Comparison of ENCODE assay signal across 10 mouse cellular contexts in the genomic region with DNA sequence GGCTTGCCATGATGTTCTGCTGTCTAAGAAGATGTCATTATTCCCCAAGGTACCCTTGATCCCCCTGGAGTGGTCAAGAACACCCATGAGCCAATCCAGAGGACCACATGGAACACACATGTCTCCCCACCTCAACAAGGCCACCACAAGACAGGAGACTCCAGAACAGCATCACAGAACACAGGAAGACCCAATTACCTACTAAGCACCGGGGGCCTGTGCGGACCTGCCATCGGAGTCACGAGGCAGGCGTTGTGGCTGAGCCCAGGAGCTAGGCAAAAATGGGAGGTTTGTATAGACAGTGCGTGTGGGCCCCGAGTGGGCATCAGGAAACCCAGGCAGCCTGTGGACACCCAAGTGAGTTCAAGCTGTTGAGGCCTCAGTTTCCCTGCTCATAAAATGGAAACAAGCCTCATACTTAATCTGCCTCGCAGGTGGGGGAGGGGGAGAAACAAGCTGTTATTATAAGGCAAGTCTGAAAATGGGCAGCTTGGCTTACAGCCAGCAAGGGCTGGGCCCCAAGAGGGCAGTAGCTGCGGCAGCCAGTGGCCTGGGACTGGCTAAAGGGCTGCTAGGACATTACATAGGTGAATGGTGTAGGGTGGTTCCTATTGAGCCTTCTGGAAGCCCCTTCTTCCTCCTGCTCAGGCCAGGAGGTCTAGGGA. TPM values are rescaled to one million over a fixed set of nuclear protein-coding genes. Genes with fewer than 3 reads are reported as not detected.
DNase-seq lines count a peak whose midpoint lies in the region; ATAC-seq and TF ChIP-seq lines count a peak whose summit lies in the region.
"Had no signal": no experiment of that assay in that cellular context is flagged by ENCODE, and none has a peak within 500 bp of the region (broad histone marks: within the 10 kb centered on the region; RNA-seq: fewer than 3 reads in every experiment).

No protein-coding gene starts in this region.

- no peak overlapping the region for H3K9ac ChIP-seq in kidney, embryonic 14.5 days (ENCODE audit: low read depth, low read length)
- no peak overlapping the region for H3K9ac ChIP-seq in liver, embryonic 12.5 days
- H3K9ac ChIP-seq in forebrain, embryonic 14.5 days (ENCODE audit: low read length) = no peak overlapping the region

- no peak overlapping the region for H3K4me2 ChIP-seq in kidney, embryonic 14.5 days (replicated peaks; ENCODE audit: low read depth, low read length)
- H3K4me2 ChIP-seq in liver, embryonic 12.5 days = peak overlapping the region; percentile 98
- H3K4me2 ChIP-seq in forebrain, embryonic 14.5 days (ENCODE audit: low read length) = no peak overlapping the region

- no peak overlapping the region for H3K4me3 ChIP-seq in kidney, embryonic 14.5 days (ENCODE audit: low read length)
- H3K4me3 ChIP-seq in E14TG2a.4 (replicated peaks; ENCODE audit: low read length) = peak overlapping the region; percentile 86
- no peak overlapping the region for H3K4me3 ChIP-seq in liver, embryonic 12.5 days
- H3K4me3 ChIP-seq in forebrain, embryonic 14.5 days (ENCODE audit: low read depth, low read length) = no peak overlapping the region
- H3K4me3 ChIP-seq: midbrain, embryonic 12.5 days had no signal

- ATAC-seq in kidney, embryonic 14.5 days (ENCODE audit: low FRiP score, low TSS enrichment) = no peak
- ATAC-seq in liver, embryonic 12.5 days = no peak
- ATAC-seq in forebrain, embryonic 14.5 days = no peak

- no peak for TF ChIP-seq CTCF in E14TG2a.4 (conservative IDR thresholded peaks at IDR 0.05; ENCODE audit: low read length)

- 78% methylated on average over 9 of the region's 9 CpGs for WGBS in kidney, embryonic 14.5 days
- WGBS in liver, embryonic 12.5 days (ENCODE audit: insufficient replicate concordance) = 76% methylated on average over 9 of the region's 9 CpGs
- 77% methylated on average over 9 of the region's 9 CpGs for WGBS in forebrain, embryonic 14.5 days

- intact Hi-C loops in heart, postnatal 10 days (cut with DNase I) = no loop called here

- H3K4me1 ChIP-seq in kidney, embryonic 14.5 days (ENCODE audit: control insufficient read depth, insufficient read depth, low read length) = peaks cover 8% of the 10 kb centered on the region; the same call in 1 of the 2 replicates
- H3K4me1 ChIP-seq in E14TG2a.4 (replicated peaks; ENCODE audit: low read depth, low read length) = peaks cover 83% of the 10 kb centered on the region
- H3K4me1 ChIP-seq in liver, embryonic 12.5 days = peaks cover 39% of the 10 kb centered on the region
- H3K4me1 ChIP-seq in forebrain, embryonic 14.5 days (ENCODE audit: control insufficient read depth, insufficient read depth, low read length) = no peaks in the 10 kb centered on the region

- no peak overlapping the region for H3K27ac ChIP-seq in kidney, embryonic 14.5 days (ENCODE audit: low read depth, low read length)
- no peak overlapping the region for H3K27ac ChIP-seq in liver, embryonic 12.5 days
- no peak overlapping the region for H3K27ac ChIP-seq in forebrain, embryonic 14.5 days (ENCODE audit: low read depth, low read length)
- H3K27ac ChIP-seq: midbrain, embryonic 12.5 days had no signal

- DNase-seq in kidney, adult 11 months = peak; percentile 68
- DNase-seq in cerebellum, postnatal 36 days = peak; percentile 51 to 60
- no peak for DNase-seq in frontal cortex, postnatal 25 days (ENCODE audit: low spot score in 2 of 2)
- DNase-seq in forebrain, embryonic 14.5 days (ENCODE audit: low spot score) = no peak
- no peak for DNase-seq in heart, postnatal 10 days

- H3K9me3 ChIP-seq in kidney, embryonic 14.5 days (ENCODE audit: control insufficient read depth, low read length) = no peaks in the 10 kb centered on the region
- H3K9me3 ChIP-seq in E14TG2a.4 (ENCODE audit: low read length) = no peaks in the 10 kb centered on the region
- no peaks in the 10 kb centered on the region for H3K9me3 ChIP-seq in liver, embryonic 12.5 days (replicated peaks)
- no peaks in the 10 kb centered on the region for H3K9me3 ChIP-seq in forebrain, embryonic 14.5 days (replicated peaks; ENCODE audit: control insufficient read depth, low read length)
- H3K9me3 ChIP-seq: G1E; midbrain, embryonic 12.5 days had no signal

- no peaks in the 10 kb centered on the region for H3K36me3 ChIP-seq in kidney, embryonic 14.5 days (ENCODE audit: control insufficient read depth, insufficient read depth, low read length)
- peaks cover 20% of the 10 kb centered on the region for H3K36me3 ChIP-seq in E14TG2a.4 (ENCODE audit: insufficient read depth, low read length)
- H3K36me3 ChIP-seq in liver, embryonic 12.5 days = no peaks in the 10 kb centered on the region
- H3K36me3 ChIP-seq in forebrain, embryonic 14.5 days (ENCODE audit: control insufficient read depth, insufficient read depth, low read length) = no peaks in the 10 kb centered on the region
- H3K36me3 ChIP-seq: G1E; midbrain, embryonic 12.5 days had no signal

- H3K27me3 ChIP-seq in kidney, embryonic 14.5 days (ENCODE audit: control insufficient read depth, insufficient read depth, low read length) = peaks cover 32% of the 10 kb centered on the region
- peaks cover 19% of the 10 kb centered on the region for H3K27me3 ChIP-seq in E14TG2a.4 (ENCODE audit: insufficient read depth, low read length)
- H3K27me3 ChIP-seq in liver, embryonic 12.5 days (replicated peaks) = peaks cover 34% of the 10 kb centered on the region
- H3K27me3 ChIP-seq in forebrain, embryonic 14.5 days (replicated peaks; ENCODE audit: control insufficient read depth, insufficient read depth, low read length) = peaks cover 24% of the 10 kb centered on the region

RNA-seq across cellular contexts. Expression of a gene that starts 2.0 kb away (rescaled TPM):
- 0.89 and 1.2 TPM in 2 replicates for polyA plus RNA-seq in kidney, embryonic 14.5 days (2014; fragmentation: Nextera tagmentation; extraction: Ambion mirVana)
- polyA plus RNA-seq in liver, embryonic 12.5 days (2016; fragmentation: Nextera tagmentation; extraction: Ambion mirVana) = 6.7 and 7.3 TPM in 2 replicates
- 12.8 and 21.6 TPM in 2 replicates for polyA plus RNA-seq in forebrain, embryonic 14.5 days (2014; fragmentation: Nextera tagmentation; extraction: Ambion mirVana)
- total RNA-seq in heart, postnatal 10 days (2021) = 1 to 10 TPM; 1.6 to 1.8 TPM

RNA-seq across cellular contexts. Expression of a gene that starts 27.8 kb away (rescaled TPM):
- polyA plus RNA-seq in kidney, embryonic 14.5 days (2014; fragmentation: Nextera tagmentation; extraction: Ambion mirVana) = 105 and 119 TPM in 2 replicates
- 72.3 and 73.8 TPM in 2 replicates for polyA plus RNA-seq in liver, embryonic 12.5 days (2016; fragmentation: Nextera tagmentation; extraction: Ambion mirVana)
- polyA plus RNA-seq in forebrain, embryonic 14.5 days (2014; fragmentation: Nextera tagmentation; extraction: Ambion mirVana) = 127 and 155 TPM in 2 replicates
- total RNA-seq in heart, postnatal 10 days (2021) = 10 to 100 TPM; 88.8 to 96.4 TPM

RNA-seq across cellular contexts. Expression of a gene that starts 29.0 kb away (rescaled TPM):
- polyA plus RNA-seq in kidney, embryonic 14.5 days (2014; fragmentation: Nextera tagmentation; extraction: Ambion mirVana) = not detected in 2 replicates
- not detected in 2 replicates for polyA plus RNA-seq in liver, embryonic 12.5 days (2016; fragmentation: Nextera tagmentation; extraction: Ambion mirVana)
- not detected in 2 replicates for polyA plus RNA-seq in forebrain, embryonic 14.5 days (2014; fragmentation: Nextera tagmentation; extraction: Ambion mirVana)
- total RNA-seq in heart, postnatal 10 days (2021) = not detected
- total RNA-seq: G1E had no signal
- polyA plus RNA-seq: G1E had no signal

RNA-seq across cellular contexts. Expression of a gene that starts 54.1 kb away (rescaled TPM):
- 2.7 and 3.1 TPM in 2 replicates for polyA plus RNA-seq in kidney, embryonic 14.5 days (2014; fragmentation: Nextera tagmentation; extraction: Ambion mirVana)
- polyA plus RNA-seq in liver, embryonic 12.5 days (2016; fragmentation: Nextera tagmentation; extraction: Ambion mirVana) = 18.3 and 19.3 TPM in 2 replicates
- 0.85 and 0.93 TPM in 2 replicates for polyA plus RNA-seq in forebrain, embryonic 14.5 days (2014; fragmentation: Nextera tagmentation; extraction: Ambion mirVana)
- 10 to 100 TPM; 33.7 to 37.2 TPM for total RNA-seq in heart, postnatal 10 days (2021)

Comparison
In these comparisons a context has a peak if more than half of its experiments do, and no peak if none do; other contexts are left out.
1. DNase-seq: peak in kidney, adult 11 months (single experiment) and cerebellum, postnatal 36 days (2 of 2); none in frontal cortex, postnatal 25 days (0 of 2), forebrain, embryonic 14.5 days (single experiment) and heart, postnatal 10 days (0 of 2).